Mouse (Mus musculus) hindbrain, embryonic 14.5 days (tissue): Measurements from ENCODE around the gene Acer3. TPM values are rescaled to one million over a fixed set of nuclear protein-coding genes. Genes with fewer than 3 reads are reported as not detected.
A peak's percentile ranks its signal among the peaks of the same experiment; 100 is the strongest.

ENCODE experiments used
- ATAC-seq: fragments of 200-750 bp; cut with Nextera tagmentation; 2 replicates; pipeline ENCODE4 v1.8.0; 2017; ENCODE audit warnings: moderate number of reproducible peaks, mild to moderate bottlenecking, moderate TSS enrichment, moderate library complexity; ENCODE audit not compliant: low FRiP score
- DNase-seq: peaks from one replicate; pipeline ENCODE4 v3.0.0-alpha.2; 2015; ENCODE audit warnings: low spot score
- H3K27ac ChIP-seq: fragments of 300-500 bp; sonication (generic); 2 replicates; pipeline ENCODE4 v1.5.1; 2014; ENCODE audit warnings: mild to moderate bottlenecking, moderate library complexity
- H3K27me3 ChIP-seq: fragments of 300-500 bp; sonication (generic); 2 replicates; pipeline ENCODE4 v1.6.1; 2014; ENCODE audit warnings: mild to moderate bottlenecking, low read length, mixed read lengths; ENCODE audit not compliant: control insufficient read depth, insufficient read depth
- H3K36me3 ChIP-seq: fragments of 300-500 bp; sonication (generic); replicated peaks from 2 replicates; pipeline ENCODE4 v1.6.1; 2014; ENCODE audit not compliant: control insufficient read depth, insufficient read depth
- H3K4me1 ChIP-seq: fragments of 300-500 bp; sonication (generic); replicated peaks from 2 replicates; pipeline ENCODE4 v1.6.1; 2014; ENCODE audit warnings: antibody characterized with exemption, low read length, mixed read lengths; ENCODE audit not compliant: control insufficient read depth, insufficient read depth
- H3K4me2 ChIP-seq: fragments of 300-500 bp; sonication (generic); replicated peaks from 2 replicates; pipeline ENCODE4 v1.6.1; 2014; ENCODE audit warnings: mild to moderate bottlenecking, moderate library complexity
- H3K4me3 ChIP-seq: fragments of 300-500 bp; sonication (generic); replicated peaks from 2 replicates; pipeline ENCODE4 v1.5.1; 2014; ENCODE audit warnings: mild to moderate bottlenecking, low read length
- H3K9ac ChIP-seq: fragments of 300-500 bp; sonication (generic); 2 replicates; pipeline ENCODE4 v1.6.1; 2014
- H3K9me3 ChIP-seq: fragments of 300-500 bp; sonication (generic); 2 replicates; pipeline ENCODE4 v1.6.1; 2016; ENCODE audit warnings: low read length; ENCODE audit not compliant: control insufficient read depth
- WGBS: fragments of 180-500 bp; shearing (Covaris S2); extraction: QIAGEN DNeasy Blood & Tissue Kit; methylation state at CpG from one replicate; pipeline ENCODE4 v1.1.7; 2014; 5-methylcytosine and 5-hydroxymethylcytosine counted together
- polyA plus RNA-seq: library from polyadenylated mRNA; unstranded; fragments of >200 nt; fragmentation: Nextera tagmentation; extraction: Ambion mirVana; gene quantifications from 2 replicates; pipeline ENCODE4 v1.2.1, GENCODE M21; 2014

Acer3 gene
- polyA plus RNA-seq, 1 experiment from 2014 or later = 27.4 TPM

GRCm38 (mm10) chr7:98342249-98342648 is 21.2 kb upstream of the Acer3 start:
- no peak for ATAC-seq
- no peak overlapping the region for H3K4me3 ChIP-seq
- H3K4me2 ChIP-seq = no peak overlapping the region
- H3K9me3 ChIP-seq = no peaks in the 10 kb centered on the region
- H3K27me3 ChIP-seq = no peaks in the 10 kb centered on the region; the same call in 1 of the 2 replicates
- no peak overlapping the region for H3K9ac ChIP-seq
- 63% methylated on average over 3 of the region's 3 CpGs for WGBS
- H3K27ac ChIP-seq = no peak overlapping the region
- no peak for DNase-seq
- no peaks in the 10 kb centered on the region for H3K4me1 ChIP-seq
- H3K36me3 ChIP-seq = no peaks in the 10 kb centered on the region

GRCm38 (mm10) chr7:98341475-98341874 is 20.5 kb upstream of the Acer3 start:
- Histone ChIP-seq H3K4me2 (peak overlapping the region; percentile 58), H3K9me3 (no peaks in the 10 kb centered on the region), H3K36me3 (no peaks in the 10 kb centered on the region), H3K4me3 (peak overlapping the region; percentile 22), H3K27ac (no peak overlapping the region), H3K4me1 (no peaks in the 10 kb centered on the region), H3K9ac (peak overlapping the region; percentile 56), H3K27me3 (no peaks in the 10 kb centered on the region; the same call in 1 of the 2 replicates)
- ATAC-seq (peak; percentile 58), DNase-seq (peak; percentile 94)
- 3% methylated on average over 13 of the region's 13 CpGs for WGBS

- H3K4me3 ChIP-seq = no peak overlapping the region
- no peaks in the 10 kb centered on the region; the same call in 1 of the 2 replicates for H3K27me3 ChIP-seq
- DNase-seq (no peak), ATAC-seq (no peak)
- no peaks in the 10 kb centered on the region for H3K36me3 ChIP-seq
- H3K4me2 ChIP-seq = no peak overlapping the region
- H3K4me1 ChIP-seq = no peaks in the 10 kb centered on the region
- H3K27ac ChIP-seq = no peak overlapping the region
- H3K9ac ChIP-seq = no peak overlapping the region
- WGBS = 85% methylated on average over 5 of the region's 5 CpGs
- H3K9me3 ChIP-seq = no peaks in the 10 kb centered on the region
Observed at GRCm38 (mm10) chr7:98340343-98340742, 19.3 kb upstream of the Acer3 start.

- H3K4me1 ChIP-seq = no peaks in the 10 kb centered on the region
- no peaks in the 10 kb centered on the region for H3K27me3 ChIP-seq
- H3K9me3 ChIP-seq = no peaks in the 10 kb centered on the region
- ATAC-seq = no peak
- no peak overlapping the region for H3K9ac ChIP-seq
- H3K4me2 ChIP-seq = no peak overlapping the region
- H3K36me3 ChIP-seq = no peaks in the 10 kb centered on the region
- 83% methylated on average over 3 of the region's 3 CpGs for WGBS
- no peak overlapping the region for H3K27ac ChIP-seq
- no peak overlapping the region for H3K4me3 ChIP-seq
- no peak for DNase-seq
Observed at GRCm38 (mm10) chr7:98333987-98334386, 13.0 kb upstream of the Acer3 start.

GRCm38 (mm10) chr7:98333507-98333906 is 12.5 kb upstream of the Acer3 start:
- Histone ChIP-seq H3K27ac (no peak overlapping the region), H3K4me2 (no peak overlapping the region), H3K27me3 (no peaks in the 10 kb centered on the region), H3K9ac (no peak overlapping the region), H3K36me3 (no peaks in the 10 kb centered on the region), H3K4me3 (no peak overlapping the region), H3K4me1 (no peaks in the 10 kb centered on the region), H3K9me3 (no peaks in the 10 kb centered on the region)
- ATAC-seq (no peak), DNase-seq (no peak)
- WGBS = 97% methylated on average over 5 of the region's 5 CpGs

GRCm38 (mm10) chr7:98332678-98333397 is 11.8 kb upstream of the Acer3 start:
- Histone ChIP-seq H3K4me1 (no peaks in the 10 kb centered on the region), H3K4me2 (no peak overlapping the region), H3K27me3 (no peaks in the 10 kb centered on the region), H3K4me3 (no peak overlapping the region), H3K27ac (no peak overlapping the region), H3K36me3 (no peaks in the 10 kb centered on the region), H3K9me3 (no peaks in the 10 kb centered on the region), H3K9ac (no peak overlapping the region)
- ATAC-seq = no peak; the same call in 1 of the 2 replicates
- WGBS = 66% methylated on average over 5 of the region's 5 CpGs
- DNase-seq = no peak

GRCm38 (mm10) chr7:98331932-98332331 is 10.9 kb upstream of the Acer3 start:
- WGBS = 78% methylated on average over 3 of the region's 3 CpGs
- Histone ChIP-seq H3K27ac (no peak overlapping the region), H3K27me3 (no peaks in the 10 kb centered on the region), H3K4me1 (no peaks in the 10 kb centered on the region), H3K36me3 (no peaks in the 10 kb centered on the region), H3K9me3 (no peaks in the 10 kb centered on the region), H3K4me2 (no peak overlapping the region), H3K4me3 (no peak overlapping the region), H3K9ac (no peak overlapping the region)
- ATAC-seq = no peak
- DNase-seq = no peak

- ATAC-seq = peak; percentile 46; the same call in 1 of the 2 replicates
- Histone ChIP-seq H3K9ac (no peak overlapping the region), H3K4me1 (no peaks in the 10 kb centered on the region), H3K4me2 (no peak overlapping the region), H3K9me3 (no peaks in the 10 kb centered on the region), H3K36me3 (no peaks in the 10 kb centered on the region), H3K27ac (no peak overlapping the region), H3K27me3 (no peaks in the 10 kb centered on the region), H3K4me3 (no peak overlapping the region)
- 78% methylated on average over 2 of the region's 2 CpGs for WGBS
- no peak for DNase-seq
Observed at GRCm38 (mm10) chr7:98330375-98331002, 9.5 kb upstream of the Acer3 start.

GRCm38 (mm10) chr7:98329651-98330374 is 8.8 kb upstream of the Acer3 start:
- no peaks in the 10 kb centered on the region for H3K27me3 ChIP-seq
- no peak overlapping the region for H3K4me2 ChIP-seq
- no peak overlapping the region for H3K27ac ChIP-seq
- 65% methylated on average over 7 of the region's 7 CpGs for WGBS
- H3K4me3 ChIP-seq = no peak overlapping the region
- no peaks in the 10 kb centered on the region for H3K9me3 ChIP-seq
- H3K9ac ChIP-seq = no peak overlapping the region
- H3K4me1 ChIP-seq = no peaks in the 10 kb centered on the region
- DNase-seq = no peak
- ATAC-seq = no peak
- no peaks in the 10 kb centered on the region for H3K36me3 ChIP-seq
